Mouse (Mus musculus) midbrain, embryonic 11.5 days (tissue): ENCODE measurements around the gene Vegfc. TPM values are rescaled to one million over a fixed set of nuclear protein-coding genes. Genes with fewer than 3 reads are reported as not detected.

ENCODE experiments used
- ATAC-seq: fragments of 200-750 bp; cut with Nextera tagmentation; 2 replicates; pipeline ENCODE4 v1.8.0; 2017; ENCODE audit warnings: moderate TSS enrichment, moderate library complexity; ENCODE audit not compliant: low FRiP score
- DNase-seq: peaks from one replicate; pipeline ENCODE4 v3.0.0; 2015; ENCODE audit warnings: low spot score; ENCODE audit errors: missing footprints
- H3K27ac ChIP-seq: fragments of 300-500 bp; sonication (generic); 2 replicates; pipeline ENCODE4 v1.5.1; 2014; ENCODE audit warnings: low read depth, low read length
- H3K27me3 ChIP-seq: fragments of 300-500 bp; sonication (generic); 2 replicates; pipeline ENCODE4 v1.6.1; 2014; ENCODE audit warnings: mild to moderate bottlenecking, low read length, moderate library complexity, mixed read lengths; ENCODE audit not compliant: control insufficient read depth, insufficient read depth
- H3K36me3 ChIP-seq: fragments of 300-500 bp; sonication (generic); 2 replicates; pipeline ENCODE4 v1.6.1; 2014; ENCODE audit warnings: mild to moderate bottlenecking, low read length, moderate library complexity, mixed read lengths; ENCODE audit not compliant: control insufficient read depth, insufficient read depth
- H3K4me1 ChIP-seq: fragments of 300-500 bp; sonication (generic); 2 replicates; pipeline ENCODE4 v1.6.1; 2014; ENCODE audit warnings: low read length; ENCODE audit not compliant: control insufficient read depth, insufficient read depth
- H3K4me2 ChIP-seq: fragments of 300-500 bp; sonication (generic); 2 replicates; pipeline ENCODE4 v1.6.1; 2014; ENCODE audit warnings: mild to moderate bottlenecking, moderate library complexity
- H3K4me3 ChIP-seq: fragments of 300-500 bp; sonication (generic); 2 replicates; pipeline ENCODE4 v1.5.1; 2014; ENCODE audit warnings: low read depth, low read length
- H3K9ac ChIP-seq: fragments of 300-500 bp; sonication (generic); 2 replicates; pipeline ENCODE4 v1.6.1; 2014; ENCODE audit warnings: low read length
- H3K9me3 ChIP-seq: fragments of 300-500 bp; sonication (generic); 2 replicates; pipeline ENCODE4 v1.6.1; 2016; ENCODE audit warnings: low read length; ENCODE audit not compliant: control insufficient read depth
- WGBS: fragments of 180-500 bp; shearing (Covaris S2); extraction: QIAGEN DNeasy Blood & Tissue Kit; methylation state at CpG from one replicate; pipeline ENCODE4 v1.1.7; 2014; 5-methylcytosine and 5-hydroxymethylcytosine counted together
- polyA plus RNA-seq: library from polyadenylated mRNA; unstranded; fragments of >200 nt; fragmentation: Nextera tagmentation; extraction: Ambion mirVana; gene quantifications from 2 replicates; pipeline ENCODE4 v1.2.1, GENCODE M21; 2014

Vegfc gene
- polyA plus RNA-seq, 1 experiment from 2014 or later, result 5.8 TPM

DNA sequence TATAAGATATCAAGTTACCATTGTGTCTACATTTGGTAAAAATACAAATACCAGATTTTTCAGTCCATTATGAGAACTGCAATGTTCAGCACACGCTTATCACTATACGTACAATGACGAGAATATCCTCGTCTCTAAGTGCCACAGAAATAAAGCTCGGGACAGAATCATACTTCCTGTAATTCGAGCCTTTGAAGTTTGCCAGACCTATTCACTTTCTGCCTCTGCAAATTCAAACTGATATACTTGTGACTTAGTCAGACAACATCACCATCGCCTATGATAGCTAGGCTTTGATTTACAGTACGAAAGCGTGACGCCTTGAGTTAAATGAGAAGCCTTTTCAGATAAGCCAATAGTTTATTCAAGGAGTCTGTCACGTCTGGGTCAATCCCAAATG is 1.6 kb downstream of the Vegfc start:
- Histone ChIP-seq H3K4me2 (no peak overlapping the region; the same call in 1 of the 2 replicates), H3K9ac (no peak overlapping the region), H3K27ac (no peak overlapping the region), H3K9me3 (no peaks in the 10 kb centered on the region), H3K27me3 (no peaks in the 10 kb centered on the region; the same call in 1 of the 2 replicates), H3K36me3 (no peaks in the 10 kb centered on the region), H3K4me3 (no peak overlapping the region), H3K4me1 (peaks cover 4% of the 10 kb centered on the region; the same call in 1 of the 2 replicates)
- 63% methylated on average over 11 of the region's 11 CpGs for WGBS
- no peak for ATAC-seq
- peak; percentile 81 for DNase-seq

DNA sequence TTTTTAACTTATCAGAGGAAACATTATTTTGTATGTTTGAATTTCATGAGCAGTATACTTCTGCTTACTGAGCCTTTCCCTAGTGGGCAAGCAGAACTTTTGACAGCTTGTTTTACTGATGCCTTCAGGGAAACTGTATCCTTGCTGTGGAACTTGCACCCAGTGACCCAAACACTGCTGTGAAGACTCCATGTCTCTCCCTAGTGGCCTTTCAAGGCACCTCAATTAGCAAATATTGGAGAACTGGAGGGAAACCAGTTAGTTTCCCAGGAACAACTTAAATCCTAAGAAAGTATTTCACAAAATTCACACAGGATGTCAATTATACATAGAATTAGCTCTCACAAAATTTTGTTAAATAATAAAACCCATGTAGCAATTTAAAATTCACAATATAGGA is 2.2 kb downstream of the Vegfc start:
- Histone ChIP-seq H3K9me3 (no peaks in the 10 kb centered on the region), H3K4me3 (no peak overlapping the region), H3K27me3 (no peaks in the 10 kb centered on the region; the same call in 1 of the 2 replicates), H3K9ac (no peak overlapping the region), H3K36me3 (no peaks in the 10 kb centered on the region), H3K4me1 (peaks cover 4% of the 10 kb centered on the region; the same call in 1 of the 2 replicates), H3K27ac (no peak overlapping the region), H3K4me2 (no peak overlapping the region)
- ATAC-seq (no peak), DNase-seq (peak; percentile 80)

DNA sequence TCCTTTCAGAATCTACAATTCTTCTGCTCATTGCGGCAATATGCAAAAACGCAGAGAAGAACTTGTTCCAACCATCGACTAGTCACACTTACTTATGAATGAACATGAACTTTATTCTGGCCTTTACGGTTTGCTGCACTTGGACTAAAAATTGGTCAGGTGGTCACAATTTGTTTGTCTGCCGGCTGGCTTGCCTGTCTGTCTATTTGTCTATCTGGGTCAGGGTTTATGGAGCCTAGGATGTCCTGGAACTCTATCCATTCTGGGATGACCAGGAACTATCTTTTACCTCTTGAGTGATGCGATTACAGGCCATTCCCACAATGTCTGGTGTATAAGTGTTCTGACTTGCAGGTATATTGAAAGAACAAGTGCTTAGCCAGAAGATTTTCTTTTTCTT is 8.5 kb downstream of the Vegfc start:
- no peaks in the 10 kb centered on the region for H3K36me3 ChIP-seq
- H3K4me3 ChIP-seq, result no peak overlapping the region
- ATAC-seq (no peak), DNase-seq (peak; percentile 69)
- no peak overlapping the region for H3K9ac ChIP-seq
- H3K27ac ChIP-seq, result no peak overlapping the region
- WGBS, result 90% methylated on average over 6 of the region's 6 CpGs
- no peak overlapping the region for H3K4me2 ChIP-seq
- no peaks in the 10 kb centered on the region for H3K4me1 ChIP-seq
- H3K9me3 ChIP-seq, result no peaks in the 10 kb centered on the region
- H3K27me3 ChIP-seq, result no peaks in the 10 kb centered on the region

DNA sequence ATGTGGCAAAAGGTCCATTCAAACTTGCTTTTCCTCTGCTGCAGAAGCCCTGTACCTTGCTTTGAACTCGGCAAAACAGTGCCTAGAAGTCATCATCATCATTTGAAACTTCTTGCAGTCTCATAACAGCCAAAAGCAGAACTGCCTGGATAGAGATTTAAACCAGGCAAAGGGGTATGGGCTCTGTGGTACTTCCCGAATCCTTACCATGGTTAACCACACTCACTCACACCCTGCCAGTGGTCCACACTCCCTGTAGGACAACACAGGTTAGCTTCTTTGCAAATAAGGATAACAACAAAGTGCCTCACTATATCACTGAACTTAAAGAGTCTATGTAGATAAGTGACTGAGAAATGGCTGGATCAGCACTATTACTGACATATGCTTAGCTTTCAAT is 9.7 kb downstream of the Vegfc start:
- WGBS, result 78% methylated on average over 2 of the region's 2 CpGs
- Histone ChIP-seq H3K9ac (no peak overlapping the region), H3K27ac (no peak overlapping the region), H3K9me3 (no peaks in the 10 kb centered on the region), H3K36me3 (no peaks in the 10 kb centered on the region), H3K4me3 (no peak overlapping the region), H3K27me3 (no peaks in the 10 kb centered on the region), H3K4me1 (no peaks in the 10 kb centered on the region), H3K4me2 (no peak overlapping the region)
- ATAC-seq (no peak), DNase-seq (no peak)

DNA sequence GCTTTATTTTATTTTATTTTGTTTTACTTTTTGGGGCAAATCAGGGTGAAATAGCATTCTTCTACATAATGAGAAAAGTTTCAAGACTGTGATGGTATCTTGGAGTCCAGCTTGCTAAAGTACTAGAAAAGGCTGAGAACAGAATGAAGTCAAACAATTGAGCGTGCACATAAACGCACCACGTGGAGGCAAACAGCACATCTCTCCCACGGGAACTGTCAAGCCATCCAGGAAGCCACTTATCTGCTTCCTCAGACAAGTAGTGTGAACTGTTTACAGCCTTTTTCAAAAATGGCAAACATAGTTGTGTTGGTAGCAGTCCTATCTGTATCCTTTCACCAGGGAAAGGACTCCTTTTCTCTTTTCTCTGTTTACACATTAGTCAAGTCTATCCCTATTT is 11.8 kb downstream of the Vegfc start:
- Histone ChIP-seq H3K4me3 (no peak overlapping the region), H3K27me3 (no peaks in the 10 kb centered on the region), H3K27ac (no peak overlapping the region), H3K4me1 (no peaks in the 10 kb centered on the region), H3K9me3 (no peaks in the 10 kb centered on the region), H3K4me2 (no peak overlapping the region), H3K36me3 (no peaks in the 10 kb centered on the region), H3K9ac (no peak overlapping the region)
- 63% methylated on average over 4 of the region's 4 CpGs for WGBS
- ATAC-seq (no peak), DNase-seq (peak; percentile 39)

DNA sequence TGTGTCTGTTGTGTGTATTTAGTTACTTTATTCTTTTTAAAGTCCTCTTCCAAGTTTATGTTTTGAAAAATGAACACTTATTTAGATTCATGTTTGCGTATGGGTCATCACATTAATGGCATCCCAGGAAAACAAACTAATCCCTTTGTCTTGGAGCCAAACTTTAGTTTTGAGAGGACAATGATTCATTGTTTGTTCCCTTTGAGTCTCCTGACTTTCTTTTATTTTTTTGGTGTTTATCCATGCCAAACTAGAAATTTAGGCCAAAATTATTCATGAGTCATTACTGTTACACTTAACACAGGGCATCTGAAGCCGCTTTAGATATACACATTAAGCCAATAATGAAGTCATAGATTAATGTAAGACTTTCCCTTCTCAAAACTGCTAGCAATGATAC is 12.5 kb downstream of the Vegfc start:
- H3K4me2 ChIP-seq, result no peak overlapping the region
- no peak overlapping the region for H3K9ac ChIP-seq
- no peak overlapping the region for H3K4me3 ChIP-seq
- H3K9me3 ChIP-seq, result no peaks in the 10 kb centered on the region
- H3K27ac ChIP-seq, result no peak overlapping the region
- 98% methylated on average over 2 of the region's 2 CpGs for WGBS
- H3K36me3 ChIP-seq, result no peaks in the 10 kb centered on the region
- no peaks in the 10 kb centered on the region for H3K27me3 ChIP-seq
- DNase-seq (peak; percentile 14), ATAC-seq (no peak)
- H3K4me1 ChIP-seq, result no peaks in the 10 kb centered on the region

DNA sequence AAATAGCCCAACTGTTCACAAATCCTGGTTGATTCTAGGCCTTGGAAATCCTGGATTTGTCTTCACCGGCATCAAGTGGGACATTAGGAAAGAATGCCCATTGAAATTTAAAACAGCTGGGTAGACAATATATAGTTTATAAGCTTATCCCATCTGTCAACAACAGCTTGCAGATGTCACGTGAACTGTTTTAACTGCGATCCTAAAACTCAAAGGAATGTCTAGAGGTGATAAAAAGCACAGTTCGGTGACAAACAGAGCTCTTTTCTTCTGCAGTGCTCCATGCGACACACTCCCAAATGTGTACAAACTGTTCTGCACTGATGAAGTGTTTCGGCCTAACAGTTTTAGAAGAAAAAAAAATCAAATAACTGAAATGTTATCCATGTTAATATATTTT is 22.7 kb downstream of the Vegfc start:
- Histone ChIP-seq H3K4me1 (no peaks in the 10 kb centered on the region; the same call in 1 of the 2 replicates), H3K9me3 (no peaks in the 10 kb centered on the region), H3K27ac (no peak overlapping the region), H3K4me2 (no peak overlapping the region), H3K9ac (no peak overlapping the region), H3K27me3 (no peaks in the 10 kb centered on the region), H3K4me3 (no peak overlapping the region), H3K36me3 (no peaks in the 10 kb centered on the region)
- no peak for DNase-seq
- 52% methylated on average over 6 of the region's 6 CpGs for WGBS
- peak; percentile 68; the same call in 1 of the 2 replicates for ATAC-seq

DNA sequence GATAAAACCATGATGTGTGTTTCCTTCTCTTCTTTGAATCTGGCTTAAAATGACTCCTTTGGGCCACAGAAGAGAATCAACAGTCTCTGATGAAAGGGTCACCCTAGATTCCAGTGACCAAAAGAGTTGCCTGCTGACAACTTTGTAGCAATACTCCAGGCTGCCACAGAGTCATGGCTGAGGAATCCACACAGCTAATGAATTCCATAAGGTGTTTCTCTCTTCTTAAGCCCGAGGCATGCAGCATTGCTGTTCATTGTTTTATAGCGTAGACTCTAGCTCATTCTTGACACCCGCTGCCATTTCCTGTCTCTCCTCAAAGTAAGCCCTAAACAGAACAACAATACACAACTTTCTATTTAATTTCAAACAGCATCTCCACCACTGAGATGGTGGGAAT is 37.2 kb downstream of the Vegfc start:
- Histone ChIP-seq H3K9ac (no peak overlapping the region), H3K4me2 (no peak overlapping the region), H3K27ac (no peak overlapping the region), H3K4me3 (no peak overlapping the region), H3K4me1 (no peaks in the 10 kb centered on the region), H3K27me3 (no peaks in the 10 kb centered on the region), H3K36me3 (no peaks in the 10 kb centered on the region), H3K9me3 (no peaks in the 10 kb centered on the region)
- 76% methylated on average over 3 of the region's 3 CpGs for WGBS
- ATAC-seq (no peak), DNase-seq (no peak)

DNA sequence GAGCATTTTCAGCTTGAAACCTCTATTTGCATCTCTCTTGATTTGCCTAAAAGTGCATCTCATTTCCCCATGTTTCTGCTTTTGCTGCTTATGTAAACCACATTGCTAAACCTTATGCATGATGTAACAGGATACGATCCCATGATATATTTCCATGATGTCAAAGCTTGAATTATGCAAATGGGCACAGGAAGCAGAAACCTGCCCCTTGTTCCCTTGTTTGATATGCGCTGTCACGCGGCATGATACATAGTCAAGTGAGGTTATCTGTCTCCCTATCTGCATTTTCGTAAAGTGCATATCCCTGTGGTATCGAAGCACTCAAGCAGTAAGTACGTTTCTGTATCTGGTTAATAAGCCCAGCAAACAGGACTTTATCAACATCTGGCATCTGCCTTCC is 42.7 kb downstream of the Vegfc start:
- DNase-seq (no peak), ATAC-seq (no peak)
- 95% methylated on average over 7 of the region's 7 CpGs for WGBS
- H3K36me3 ChIP-seq, result no peaks in the 10 kb centered on the region
- no peak overlapping the region for H3K4me3 ChIP-seq
- H3K9me3 ChIP-seq, result no peaks in the 10 kb centered on the region
- H3K4me2 ChIP-seq, result no peak overlapping the region
- no peak overlapping the region for H3K9ac ChIP-seq
- no peak overlapping the region for H3K27ac ChIP-seq
- H3K4me1 ChIP-seq, result no peaks in the 10 kb centered on the region
- no peaks in the 10 kb centered on the region for H3K27me3 ChIP-seq

DNA sequence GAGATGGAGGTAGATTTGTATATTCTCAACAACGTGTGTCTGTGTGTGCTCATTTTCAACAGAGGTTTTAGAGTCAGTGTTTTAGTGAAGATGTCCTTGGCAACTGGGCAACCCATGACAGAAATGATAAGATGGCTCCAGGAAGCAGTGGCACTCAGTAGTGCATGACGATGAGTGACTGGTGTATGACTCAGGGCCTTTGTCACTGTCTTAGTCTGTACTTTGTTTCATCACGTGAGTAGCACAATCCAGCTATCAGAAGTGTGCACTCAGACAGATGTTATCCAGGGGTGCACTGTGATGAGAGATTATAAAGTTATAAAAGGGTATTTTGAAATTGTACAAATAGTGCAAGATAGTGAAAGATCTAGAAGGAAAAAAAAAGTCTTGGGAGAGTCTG is 44.5 kb downstream of the Vegfc start:
- no peak for DNase-seq
- no peak for ATAC-seq
- 81% methylated on average over 3 of the region's 3 CpGs for WGBS
- Histone ChIP-seq H3K4me2 (no peak overlapping the region), H3K9me3 (no peaks in the 10 kb centered on the region), H3K36me3 (no peaks in the 10 kb centered on the region), H3K9ac (no peak overlapping the region), H3K27me3 (no peaks in the 10 kb centered on the region), H3K4me1 (no peaks in the 10 kb centered on the region), H3K27ac (no peak overlapping the region), H3K4me3 (no peak overlapping the region)
